Mouse (Mus musculus): ENCODE measurements around the gene Prmt3.

GRCm38 (mm10) chr7:49774396-49774795, 3.8 kb upstream of the Prmt3 start:
- TF ChIP-seq ZNF384 (IDR thresholded peaks at IDR 0.05; ENCODE audit: low read depth, low read length), result no peak
- TF ChIP-seq ZC3H11A (IDR thresholded peaks at IDR 0.05; ENCODE audit: borderline replicate concordance, low read depth, low read length), result no peak
- no peak for TF ChIP-seq CHD2 (IDR thresholded peaks at IDR 0.05; ENCODE audit: low read depth, low read length)
